9 mouse cellular contexts compared by ENCODE assay signal in genomic region chrX:110816609-110817008, GRCm38 (mm10). TPM values are rescaled to one million over a fixed set of nuclear protein-coding genes. Genes with fewer than 3 reads are reported as not detected.
DNase-seq lines count a peak whose midpoint lies in the region; ATAC-seq and TF ChIP-seq lines count a peak whose summit lies in the region.
"Had no signal": no experiment of that assay in that cellular context is flagged by ENCODE, and none has a peak within 500 bp of the region (broad histone marks: within the 10 kb centered on the region; RNA-seq: fewer than 3 reads in every experiment).

No protein-coding gene starts in this region.

- H3K4me1 ChIP-seq in heart, embryonic 12.5 days (replicated peaks): no peaks in the 10 kb centered on the region
- H3K4me1 ChIP-seq in heart, adult 2 months (ENCODE audit: control insufficient read depth, insufficient read depth, low read length): no peaks in the 10 kb centered on the region
- peaks cover 3% of the 10 kb centered on the region; the same call in 1 of the 2 replicates for H3K4me1 ChIP-seq in forebrain, embryonic 15.5 days
- H3K4me1 ChIP-seq in midbrain, embryonic 12.5 days: no peaks in the 10 kb centered on the region

- H3K36me3 ChIP-seq in heart, embryonic 12.5 days: no peaks in the 10 kb centered on the region
- H3K36me3 ChIP-seq in heart, adult 2 months (ENCODE audit: control insufficient read depth, insufficient read depth, low read length): no peaks in the 10 kb centered on the region
- no peaks in the 10 kb centered on the region for H3K36me3 ChIP-seq in forebrain, embryonic 15.5 days
- H3K36me3 ChIP-seq in midbrain, embryonic 12.5 days: no peaks in the 10 kb centered on the region

- peak overlapping the region; percentile 30 for H3K4me3 ChIP-seq in heart, embryonic 12.5 days
- H3K4me3 ChIP-seq in heart, adult 2 months: no peak overlapping the region
- H3K4me3 ChIP-seq in forebrain, embryonic 15.5 days: peak overlapping the region; percentile 57
- H3K4me3 ChIP-seq in midbrain, embryonic 12.5 days: peak overlapping the region; percentile 66

- TF ChIP-seq CTCF in heart, adult 2 months (IDR thresholded peaks at IDR 0.05): no peak

- DNase-seq in heart, adult 2 months: no peak
- DNase-seq in ZHBTc4 (ENCODE audit: low read depth, low spot score): peak; percentile 4
- DNase-seq in adrenal gland, postnatal 10 days: no peak
- DNase-seq in right cerebral cortex, postnatal 14 days: no peak
- no peak for DNase-seq in gastrocnemius, postnatal 25 days

- H3K27me3 ChIP-seq in heart, embryonic 12.5 days (replicated peaks): peaks cover 28% of the 10 kb centered on the region
- 0 out of 2 replicates have a peak, but pooled peaks cover 2% of the 10 kb centered on the region for H3K27me3 ChIP-seq in heart, adult 2 months (ENCODE audit: control insufficient read depth, insufficient read depth, low read length)
- H3K27me3 ChIP-seq in forebrain, embryonic 15.5 days: no peaks in the 10 kb centered on the region
- no peaks in the 10 kb centered on the region for H3K27me3 ChIP-seq in midbrain, embryonic 12.5 days

- no peak for TF ChIP-seq EP300 in heart, adult 2 months (IDR thresholded peaks at IDR 0.05; ENCODE audit: insufficient read depth, low read depth, low read length)

- peak overlapping the region; percentile 59 for H3K4me2 ChIP-seq in heart, embryonic 12.5 days
- H3K4me2 ChIP-seq in forebrain, embryonic 15.5 days (replicated peaks): peak overlapping the region; percentile 51
- H3K4me2 ChIP-seq in midbrain, embryonic 12.5 days (replicated peaks): peak overlapping the region; percentile 42

- WGBS in heart, embryonic 12.5 days: 12% methylated on average over 16 of the region's 16 CpGs
- 20% methylated on average over 16 of the region's 16 CpGs for WGBS in heart, adult 2 months
- WGBS in forebrain, embryonic 15.5 days: 14% methylated on average over 16 of the region's 16 CpGs
- 18% methylated on average over 16 of the region's 16 CpGs for WGBS in midbrain, embryonic 12.5 days

- TF ChIP-seq POLR2A in heart, adult 2 months (IDR thresholded peaks at IDR 0.05; ENCODE audit: insufficient read depth, low read depth, low read length): no peak

- ATAC-seq in heart, embryonic 12.5 days (ENCODE audit: insufficient number of reproducible peaks, low FRiP score): no peak
- ATAC-seq in forebrain, embryonic 15.5 days (replicated peaks): no peak
- ATAC-seq in midbrain, embryonic 12.5 days (ENCODE audit: low FRiP score, low read depth): no peak

- H3K79me2 ChIP-seq in heart, adult 2 months (replicated peaks; ENCODE audit: control insufficient read depth, insufficient read depth, low read length): no peaks in the 10 kb centered on the region

- no peak overlapping the region for H3K9ac ChIP-seq in heart, embryonic 12.5 days
- H3K9ac ChIP-seq in heart, adult 2 months (ENCODE audit: low read depth, low read length): no peak overlapping the region
- H3K9ac ChIP-seq in forebrain, embryonic 15.5 days (replicated peaks): peak overlapping the region; percentile 49
- H3K9ac ChIP-seq in midbrain, embryonic 12.5 days (replicated peaks): peak overlapping the region; percentile 74

- H3K9me3 ChIP-seq in heart, embryonic 12.5 days (replicated peaks): no peaks in the 10 kb centered on the region
- H3K9me3 ChIP-seq in forebrain, embryonic 15.5 days: no peaks in the 10 kb centered on the region
- H3K9me3 ChIP-seq in midbrain, embryonic 12.5 days: no peaks in the 10 kb centered on the region

- intact Hi-C loops in heart, adult 2 months (cut with DNase I): no loop called here

- no peak overlapping the region for H3K27ac ChIP-seq in heart, embryonic 12.5 days (ENCODE audit: poor library complexity, severe bottlenecking)
- no peak overlapping the region for H3K27ac ChIP-seq in heart, adult 2 months
- peak overlapping the region; percentile 68 for H3K27ac ChIP-seq in forebrain, embryonic 15.5 days (replicated peaks)
- H3K27ac ChIP-seq in midbrain, embryonic 12.5 days (replicated peaks): peak overlapping the region; percentile 95

RNA-seq across cellular contexts. Expression of gene Pou3f4, which starts 2.5 kb away (rescaled TPM):
- 0.17 and 0.18 TPM in 2 replicates for polyA plus RNA-seq in heart, embryonic 12.5 days (2016; fragmentation: Nextera tagmentation; extraction: Ambion mirVana)
- not detected for total RNA-seq in heart, adult 2 months (2021)
- not detected in 2 replicates for polyA plus RNA-seq in heart, adult 2 months (2012; rRNA removed)
- polyA plus RNA-seq in forebrain, embryonic 15.5 days (2015; fragmentation: Nextera tagmentation; extraction: Ambion mirVana): 12.6 and 15.0 TPM in 2 replicates
- polyA plus RNA-seq in midbrain, embryonic 12.5 days (2016; fragmentation: Nextera tagmentation; extraction: Ambion mirVana): 41.6 and 43.0 TPM in 2 replicates
- total RNA-seq in adrenal gland, postnatal 10 days (2021): not detected
- not detected for total RNA-seq in gastrocnemius, postnatal 25 days (2021)
- polyA plus RNA-seq: thymus, postnatal 0 days had no signal

Comparison
In these comparisons a context has a peak if more than half of its experiments do, and no peak if none do; other contexts are left out.
1. H3K27ac ChIP-seq: peak in forebrain, embryonic 15.5 days (single experiment) and midbrain, embryonic 12.5 days (single experiment); none in heart, embryonic 12.5 days (single experiment) and heart, adult 2 months (single experiment).
2. H3K9ac ChIP-seq: peak in forebrain, embryonic 15.5 days (single experiment) and midbrain, embryonic 12.5 days (single experiment); none in heart, embryonic 12.5 days (single experiment) and heart, adult 2 months (single experiment).
3. RNA of gene Pou3f4, which starts 2.5 kb away (polyA plus RNA-seq): 41.6 to 43.0 TPM in midbrain, embryonic 12.5 days and 12.6 to 15.0 TPM in forebrain, embryonic 15.5 days; 0.17 to 0.18 TPM in heart, embryonic 12.5 days and not detected in heart, adult 2 months; every median in the first group is over 10 times any median in the second.
4. Peak in every context shown above with its lines, with median percentiles within 50 percentile points of each other: H3K4me2 ChIP-seq.